Mouse (Mus musculus) kidney, adult 18-20 months (tissue): ENCODE data around the gene Hnrnpk.
"Not testable (repeated sequence)": the region's sequence is repeated elsewhere in the genome, so short reads cannot be mapped to it uniquely, and the experiment has no call there.

ENCODE experiments used
- DNase-seq: peaks from one replicate; pipeline ENCODE4 v3.0.0; 2021

The Hnrnpk gene

DNA sequence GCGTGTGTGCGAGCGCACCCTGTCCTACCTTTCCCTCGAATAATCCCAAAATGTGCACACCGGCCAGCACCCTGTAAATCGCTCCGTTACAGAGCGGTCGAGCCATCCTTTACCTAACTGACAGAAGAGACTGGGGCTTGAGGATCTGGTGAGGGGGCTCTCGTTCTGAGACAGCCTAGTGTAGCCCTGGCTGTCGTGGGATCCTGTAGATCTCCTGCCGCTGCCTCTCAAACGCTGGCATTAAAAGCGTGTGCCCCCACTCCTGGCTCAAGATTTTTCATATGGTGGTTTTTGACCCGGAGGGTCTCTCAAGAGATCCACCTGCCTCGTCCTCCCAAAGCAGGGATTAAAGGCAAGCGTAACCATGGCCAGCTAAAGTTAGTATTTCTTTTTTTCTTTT lies at the start of gene Hnrnpk:
Hnrnpk (minus strand) TSS at position 101 of the 400 bp plus-strand sequence.
- DNase-seq = not testable (repeated sequence)

DNA sequence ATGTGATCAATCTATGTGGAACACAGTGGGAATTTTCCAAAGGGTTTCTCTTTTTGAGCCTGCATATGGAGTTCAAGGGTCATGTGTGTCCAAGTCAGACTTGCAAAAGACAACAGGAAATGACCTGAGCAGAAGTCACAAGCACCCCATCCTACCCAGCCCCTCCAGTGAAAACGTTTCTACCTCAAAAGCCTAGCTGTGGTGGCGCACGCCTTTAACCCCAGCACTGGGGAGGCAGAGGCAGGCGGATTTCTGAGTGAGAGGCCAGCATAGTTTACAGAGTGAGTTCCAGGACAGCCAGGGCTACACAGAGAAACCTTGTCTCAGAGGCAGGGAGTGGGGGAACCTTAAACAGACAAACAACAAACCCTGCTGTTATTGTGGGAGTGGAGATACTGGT lies 49.1 kb upstream of the Hnrnpk start:
- DNase-seq = no peak

DNA sequence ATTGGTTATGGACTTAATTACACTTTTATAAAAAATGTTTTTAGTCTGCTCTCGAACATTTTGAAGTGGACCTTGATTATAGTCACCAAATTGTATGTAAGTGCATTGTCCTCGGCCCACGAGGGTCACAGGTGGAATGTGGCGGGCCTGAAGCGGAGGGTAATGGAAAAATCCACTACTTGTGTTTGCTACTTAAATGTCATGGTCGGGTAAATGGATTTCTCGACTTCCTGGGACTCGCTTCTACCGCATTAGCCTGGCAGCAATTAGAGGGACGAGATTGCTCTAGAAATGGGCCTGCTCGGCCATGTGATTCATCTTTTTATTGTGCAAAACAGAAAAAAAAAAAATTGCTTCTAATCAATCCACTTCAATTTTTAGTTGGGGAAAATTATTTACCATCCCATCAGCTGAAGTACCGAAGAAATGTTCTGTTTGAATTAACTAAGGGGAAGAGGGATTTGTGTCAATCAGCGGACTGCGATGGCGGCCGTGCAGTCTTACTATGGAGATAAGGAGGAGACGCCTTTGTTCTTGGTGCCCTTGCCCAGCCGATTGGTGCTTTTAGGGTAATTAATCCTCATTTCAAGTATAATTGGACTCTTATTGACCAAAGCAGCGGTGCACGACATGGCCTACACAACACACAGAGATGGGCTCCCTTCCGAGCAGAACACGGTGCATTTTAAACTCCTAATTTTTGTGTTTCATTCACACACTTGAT lies 47.5 kb upstream of the Hnrnpk start:
- DNase-seq = no peak

DNA sequence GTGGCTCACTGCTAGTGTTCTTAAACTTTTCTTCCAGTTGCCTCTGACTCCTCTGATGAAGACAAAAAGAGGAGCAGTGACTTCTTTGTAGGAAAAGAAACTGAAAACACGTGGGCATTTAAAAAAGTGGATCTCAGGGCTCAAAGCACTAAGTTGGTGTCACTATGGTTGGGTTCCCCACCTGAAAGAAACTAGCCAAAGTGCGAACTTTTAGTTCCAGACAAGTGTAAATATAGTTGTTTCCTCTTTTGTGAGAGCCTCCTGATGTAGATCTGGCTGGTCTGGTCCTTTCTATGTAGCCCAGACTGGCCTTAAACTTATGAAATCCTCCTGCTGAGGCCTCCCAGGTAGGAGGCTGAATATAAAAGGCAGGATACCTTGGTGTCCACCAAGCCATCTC lies 43.4 kb upstream of the Hnrnpk start:
- no peak for DNase-seq

DNA sequence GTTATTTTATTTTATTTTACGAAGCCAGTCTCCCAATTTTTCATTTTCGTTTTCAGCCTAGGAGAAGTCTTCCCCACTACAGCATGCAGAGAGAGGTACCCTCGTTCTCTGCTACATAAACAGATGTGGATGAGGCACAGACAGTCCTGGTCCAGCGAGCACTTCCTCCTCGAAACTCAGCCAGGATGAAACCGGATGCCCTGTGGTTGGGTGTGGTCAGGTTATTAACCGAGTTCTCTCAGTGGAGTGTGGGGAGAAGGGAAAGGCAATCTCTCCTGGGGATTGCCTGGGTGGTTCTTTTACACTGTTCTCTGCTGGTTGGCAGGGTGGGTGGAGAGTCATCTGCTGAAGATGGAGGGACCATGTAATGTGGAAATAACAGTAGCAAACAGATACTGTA lies 40.6 kb upstream of the Hnrnpk start:
- no peak for DNase-seq

DNA sequence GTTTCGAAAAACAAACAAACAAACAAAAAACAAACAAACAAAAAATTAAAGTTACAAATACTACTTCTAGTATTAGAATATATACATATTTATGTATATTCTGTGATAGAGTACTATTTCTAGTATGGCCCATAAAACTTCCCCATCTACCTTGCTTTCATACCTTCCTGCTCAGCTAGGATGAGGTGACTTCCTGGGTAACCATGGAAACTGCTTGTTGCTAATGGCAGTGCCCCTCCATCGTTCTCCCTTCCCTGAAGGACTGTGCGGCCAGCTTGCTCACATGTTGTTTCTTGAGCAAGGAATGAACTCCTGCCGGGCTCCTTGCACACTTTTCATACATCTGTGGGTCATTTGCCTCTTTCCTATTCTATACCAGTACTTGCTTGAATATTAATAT lies 40.2 kb upstream of the Hnrnpk start:
- DNase-seq = no peak

DNA sequence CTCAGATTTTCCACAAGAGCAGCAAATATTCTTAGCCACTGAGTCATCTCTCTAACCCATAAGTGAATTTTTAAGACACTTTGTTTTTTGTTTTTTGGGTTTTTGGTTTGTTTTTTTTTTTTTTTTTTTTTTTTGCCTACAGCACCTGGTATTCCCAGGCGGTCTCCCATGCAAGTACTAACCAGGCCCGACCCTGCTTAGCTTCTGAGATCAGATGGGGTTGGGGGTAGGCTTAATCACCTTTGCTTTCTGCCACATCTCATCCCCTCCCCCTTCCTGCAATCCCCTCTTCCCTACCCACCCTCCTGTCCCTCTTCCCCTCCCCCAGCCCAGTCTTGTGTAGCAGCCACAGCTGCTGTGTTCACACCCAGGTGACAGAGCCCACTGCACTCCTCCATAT lies 36.6 kb upstream of the Hnrnpk start:
- DNase-seq = no peak

DNA sequence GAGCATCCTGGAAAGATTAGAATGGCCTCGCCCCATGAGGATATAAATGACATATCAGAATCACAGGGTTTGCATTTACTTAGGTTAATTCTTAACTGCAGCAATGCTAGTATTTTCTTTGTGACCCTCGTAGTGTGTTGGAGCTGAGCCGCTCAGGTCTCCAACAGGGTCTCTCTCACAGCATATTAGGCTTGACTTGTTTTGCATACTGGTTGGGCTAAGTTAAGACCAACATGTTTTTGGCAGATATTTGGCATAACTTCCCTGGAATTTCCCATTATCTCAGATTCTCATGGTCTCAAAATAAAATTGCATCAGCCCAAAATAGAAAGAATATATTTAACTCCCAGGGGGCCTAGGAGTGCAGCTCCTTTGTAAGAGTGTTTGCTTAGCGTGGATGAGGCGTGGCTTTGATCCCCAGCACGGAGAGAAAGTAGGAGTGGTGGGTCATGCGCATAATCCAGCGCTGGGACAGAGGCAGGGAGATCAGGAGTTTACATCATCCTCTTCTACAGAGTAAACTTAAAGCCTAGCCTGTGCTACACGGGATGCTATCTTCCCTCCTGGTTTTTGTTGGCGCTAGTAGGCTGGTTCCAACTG lies 20.0 kb upstream of the Hnrnpk start:
- DNase-seq = no peak

DNA sequence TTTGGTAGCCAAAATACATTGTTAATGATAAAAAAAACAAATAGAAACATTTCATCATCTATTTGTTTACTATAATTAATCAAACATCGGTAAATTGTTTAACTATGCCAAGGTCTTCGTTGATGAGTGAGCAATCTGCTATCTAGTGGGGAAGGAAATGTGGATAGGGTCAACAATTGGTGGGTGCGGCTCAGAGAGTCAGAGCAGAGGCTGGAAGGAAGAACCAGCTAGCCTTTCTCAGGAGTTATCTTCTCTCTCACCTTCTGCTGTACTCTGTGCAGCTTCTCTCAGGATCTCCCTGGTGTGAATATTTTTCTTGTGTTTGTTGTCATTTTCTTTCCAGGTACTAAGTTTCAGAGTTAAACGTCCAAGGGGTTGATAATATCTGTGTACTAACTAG lies 19.1 kb upstream of the Hnrnpk start:
- no peak for DNase-seq

DNA sequence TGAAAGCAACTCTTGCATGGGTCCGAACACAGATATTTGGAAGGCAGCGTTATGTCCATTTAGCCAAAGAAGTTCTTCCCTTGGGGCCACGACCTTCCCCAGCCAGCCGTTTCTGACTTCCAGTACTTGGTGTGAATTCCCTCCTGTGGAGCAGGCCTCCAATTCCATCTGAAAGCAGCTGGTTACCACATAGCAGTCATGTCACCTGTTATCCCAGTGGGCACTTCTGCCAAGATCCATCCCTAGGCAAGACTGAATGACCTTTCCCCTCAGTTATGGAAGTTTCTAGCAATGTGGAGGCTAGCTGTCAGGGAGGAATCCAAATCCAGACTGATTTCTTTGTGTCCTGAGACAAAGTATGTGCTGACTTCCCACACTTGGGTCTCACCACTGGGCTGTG lies 17.9 kb upstream of the Hnrnpk start:
- no peak for DNase-seq

DNA sequence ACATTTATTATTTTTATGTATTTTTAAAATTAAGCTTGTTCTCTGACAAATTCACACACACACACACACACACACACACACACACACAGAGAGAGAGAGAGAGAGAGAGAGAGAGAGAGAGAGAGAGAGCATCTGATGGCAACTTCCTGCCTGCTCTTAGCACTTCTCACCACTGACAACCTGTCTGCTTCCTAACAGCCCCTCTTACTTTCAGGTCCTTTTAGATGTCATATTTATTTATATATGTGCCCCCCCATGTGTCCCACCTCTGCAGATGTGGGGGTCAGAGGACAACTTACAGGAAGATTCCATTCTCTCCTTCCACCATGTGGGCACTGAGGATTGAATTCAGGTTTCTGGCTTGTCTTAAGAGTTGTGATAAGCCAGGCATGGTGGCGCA lies 16.1 kb upstream of the Hnrnpk start:
- no peak for DNase-seq

DNA sequence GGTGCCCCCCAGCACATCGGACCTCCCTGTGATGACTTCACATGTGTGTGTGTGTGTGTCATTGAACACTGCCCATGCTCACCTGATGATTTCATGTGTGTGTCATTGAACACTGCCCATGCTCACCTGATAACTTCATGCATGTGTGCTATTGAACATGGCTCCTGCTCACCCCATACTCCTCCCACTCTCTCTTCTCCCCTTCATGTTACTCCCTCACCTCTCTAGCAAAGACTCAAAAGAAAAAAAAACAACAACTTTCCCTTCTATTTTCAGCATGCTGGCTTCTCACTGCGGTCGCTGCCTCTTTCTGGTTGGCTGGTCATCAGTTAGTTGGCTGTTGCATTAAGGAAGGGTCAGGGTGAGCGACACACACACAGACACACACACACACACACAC lies 15.5 kb upstream of the Hnrnpk start:
- no peak for DNase-seq

DNA sequence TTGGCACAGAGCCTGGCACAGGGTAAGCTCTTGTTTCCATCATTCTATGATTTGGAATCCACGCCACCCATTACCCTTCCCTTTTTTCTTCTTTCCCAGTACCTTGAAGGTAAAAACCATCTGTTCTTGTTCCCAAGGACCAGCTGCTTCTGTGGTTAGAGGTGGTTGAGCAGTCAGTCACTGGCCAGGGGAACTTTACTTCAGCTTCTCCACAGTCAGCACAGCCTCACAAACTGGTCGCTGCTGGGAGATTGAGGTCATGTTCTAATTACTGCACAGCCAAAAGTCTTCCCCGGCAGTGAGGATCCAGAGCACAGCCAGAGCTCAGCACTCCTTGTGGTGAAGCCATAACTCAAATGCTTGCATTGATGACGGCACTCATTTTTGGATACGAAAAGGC lies 12.7 kb upstream of the Hnrnpk start:
- no peak for DNase-seq

DNA sequence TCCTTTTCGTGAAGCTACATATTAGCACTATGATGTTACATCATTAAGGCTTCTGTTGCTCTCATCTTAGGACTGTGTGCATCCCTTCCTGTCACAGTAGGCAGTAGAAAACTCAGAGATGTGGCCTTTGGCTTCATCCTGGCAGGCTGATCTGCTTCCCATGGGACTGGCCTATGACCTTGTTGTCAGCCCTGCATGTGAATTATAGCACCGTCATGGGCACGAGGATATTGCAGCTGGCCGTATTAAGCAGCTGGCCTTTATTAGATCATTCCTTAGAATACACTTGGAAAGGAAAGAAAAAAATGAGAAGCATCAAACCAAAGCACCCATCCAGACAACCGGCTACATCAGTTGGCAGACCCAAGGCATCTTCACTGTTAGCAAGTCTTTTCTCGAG lies 12.2 kb upstream of the Hnrnpk start:
- DNase-seq = peak; percentile 21

DNA sequence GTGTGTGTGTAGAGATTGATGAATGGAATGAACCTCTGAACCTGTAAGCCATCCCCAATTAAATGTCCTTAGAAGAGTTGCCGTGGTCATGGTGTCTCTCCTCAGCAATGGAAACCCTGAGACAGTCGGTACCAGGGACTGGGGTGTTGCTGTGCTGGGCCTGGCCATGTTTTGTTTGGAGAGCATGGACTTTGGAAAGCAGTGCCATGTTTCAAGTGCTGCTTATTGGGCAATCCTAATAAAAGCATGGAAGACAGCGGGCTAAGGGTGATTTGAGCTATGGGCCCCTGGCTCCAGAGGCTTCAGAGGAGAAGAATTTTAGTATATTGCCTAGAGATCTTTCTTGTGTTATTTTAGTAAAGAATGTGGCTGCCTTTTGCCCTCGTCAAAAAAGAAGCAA lies 7.9 kb upstream of the Hnrnpk start:
- no peak for DNase-seq

DNA sequence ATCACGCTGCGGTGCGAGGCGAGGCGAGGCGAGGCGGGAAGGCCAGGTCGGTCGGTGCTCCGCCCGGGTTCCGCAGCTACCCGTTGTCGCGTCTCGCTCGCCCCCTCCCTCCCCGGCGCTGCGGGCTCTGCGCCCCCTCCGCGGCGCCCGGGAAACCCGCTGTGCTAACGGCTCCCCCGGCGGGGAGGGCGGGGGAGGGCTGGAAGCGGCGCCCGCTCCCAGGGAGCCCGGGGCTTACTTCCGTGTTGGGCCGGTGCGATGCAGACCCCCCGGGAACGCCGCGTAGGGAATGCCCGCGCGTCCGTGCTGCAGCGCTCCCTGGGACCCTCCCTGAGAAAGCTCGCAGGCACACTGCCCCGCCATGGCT lies 416 bp downstream of the Hnrnpk start:
- no peak for DNase-seq

DNA sequence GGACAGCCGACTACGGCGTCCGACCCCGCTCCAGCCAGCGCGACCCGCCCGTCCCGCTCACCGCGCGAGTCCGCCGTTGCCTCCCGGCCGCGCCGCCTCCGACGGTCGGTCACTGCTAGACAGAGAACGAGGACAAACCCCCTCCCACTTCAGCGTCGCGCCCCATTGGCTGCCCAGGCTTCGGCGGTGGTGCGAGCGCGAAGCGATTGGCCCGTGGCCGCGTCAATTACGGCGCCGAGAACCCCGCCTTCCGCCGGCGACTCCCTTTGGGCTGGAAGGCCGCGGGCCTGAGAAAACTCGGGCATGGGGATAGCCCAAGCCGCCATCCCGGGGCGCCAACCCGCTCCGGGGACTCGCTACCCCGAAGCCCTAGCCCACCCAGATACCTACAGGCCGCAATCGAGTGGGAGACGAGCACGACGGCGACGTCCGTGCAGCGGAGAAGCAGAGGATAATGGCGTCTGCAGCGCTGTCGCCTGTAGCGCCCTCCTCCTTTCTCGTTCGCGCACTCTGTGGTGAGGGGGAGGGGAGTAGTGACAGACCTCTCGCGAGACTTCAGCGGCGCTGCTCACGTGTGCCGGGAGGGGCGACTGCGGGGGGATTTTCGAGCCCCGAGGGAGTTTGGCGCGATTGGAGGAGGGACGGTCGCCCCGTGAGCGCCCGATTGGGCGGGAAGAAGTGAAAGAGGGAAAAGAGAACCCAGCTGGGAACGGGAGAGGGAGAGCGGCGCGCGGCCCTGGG lies 970 bp downstream of the Hnrnpk start, which contains the start of gene Rmi1:
Rmi1 (plus strand) TSS at position 246 of the 741 bp plus-strand sequence.
- DNase-seq = peak; percentile 99

DNA sequence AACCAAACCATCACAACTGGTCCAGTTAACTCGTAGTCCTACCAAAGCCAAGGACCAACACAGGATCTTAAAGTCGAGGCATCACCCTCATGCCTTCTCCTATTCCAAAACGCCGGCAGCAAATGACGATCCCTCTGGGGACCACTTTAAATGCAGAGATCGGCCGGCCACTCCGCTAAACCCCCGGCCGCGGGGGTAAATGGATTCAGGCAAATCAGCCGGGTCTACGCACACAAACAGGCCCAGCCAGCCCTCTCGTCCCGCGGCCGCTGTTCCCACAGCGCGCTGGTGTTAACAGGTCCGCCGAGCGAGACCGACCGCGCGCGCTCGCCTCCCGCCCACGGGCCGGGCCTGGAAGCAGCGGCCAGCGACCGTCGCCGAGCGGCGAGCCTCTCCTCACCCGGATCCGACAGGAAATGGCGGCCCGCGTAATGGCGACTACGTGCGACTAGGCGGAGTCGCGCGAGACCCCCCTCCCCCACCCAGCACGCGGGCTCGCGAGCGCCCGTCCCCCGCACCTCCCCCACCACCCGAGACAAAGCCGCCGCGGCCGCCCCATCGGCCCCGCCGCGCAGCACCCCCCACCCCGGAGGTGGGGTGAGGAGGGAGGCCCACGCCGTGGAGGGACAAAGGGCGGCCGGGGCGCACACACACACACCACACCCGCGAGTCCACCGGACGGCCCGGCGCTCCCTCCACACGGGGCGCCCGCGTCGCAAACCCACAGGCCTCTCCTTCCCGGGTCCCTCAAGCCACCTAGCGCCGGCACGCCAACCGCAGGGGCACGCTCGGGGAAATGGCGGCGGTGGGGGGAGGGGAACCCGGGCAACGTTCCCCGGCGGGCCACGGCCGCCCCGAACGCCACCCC lies 1.8 kb downstream of the Hnrnpk start:
- peak; percentile 79 for DNase-seq

DNA sequence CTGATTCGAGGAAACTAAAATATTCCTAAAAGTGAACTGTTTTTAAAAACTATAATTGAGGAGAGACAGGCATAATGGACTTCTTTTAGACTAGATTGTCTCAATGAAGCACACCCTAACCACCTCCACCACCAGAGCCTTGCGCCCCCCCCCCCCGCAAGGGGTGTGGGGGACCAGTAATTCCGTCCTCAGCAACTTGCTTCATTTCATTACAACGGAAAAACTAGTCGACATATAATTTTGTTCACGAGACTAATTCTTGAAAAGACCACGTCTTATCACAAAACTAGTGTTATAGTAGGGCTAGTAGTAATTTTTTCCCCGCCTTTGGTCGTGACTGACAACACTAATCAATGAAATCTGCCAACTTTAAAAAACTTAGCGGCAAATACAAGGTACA lies 2.6 kb downstream of the Hnrnpk start:
- no peak for DNase-seq

DNA sequence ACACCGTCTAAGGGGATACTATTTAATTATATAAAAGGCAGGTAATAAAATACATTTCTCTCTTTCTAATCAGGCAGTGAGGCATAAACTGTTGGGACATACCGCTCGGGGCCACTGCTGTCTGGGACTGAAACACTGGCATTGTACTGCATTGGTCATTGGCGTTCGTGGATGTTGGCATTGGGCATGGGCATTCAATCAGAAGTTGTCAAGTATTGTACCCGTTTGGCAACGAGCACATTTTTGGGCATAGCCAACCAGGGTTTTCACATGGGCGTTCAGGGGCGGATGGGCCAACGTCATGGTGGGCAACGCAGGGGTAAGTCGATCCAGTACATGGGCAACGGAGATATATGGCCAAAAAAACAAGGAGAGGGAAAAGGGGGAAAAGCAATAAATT lies 5.5 kb downstream of the Hnrnpk start:
- no peak for DNase-seq

DNA sequence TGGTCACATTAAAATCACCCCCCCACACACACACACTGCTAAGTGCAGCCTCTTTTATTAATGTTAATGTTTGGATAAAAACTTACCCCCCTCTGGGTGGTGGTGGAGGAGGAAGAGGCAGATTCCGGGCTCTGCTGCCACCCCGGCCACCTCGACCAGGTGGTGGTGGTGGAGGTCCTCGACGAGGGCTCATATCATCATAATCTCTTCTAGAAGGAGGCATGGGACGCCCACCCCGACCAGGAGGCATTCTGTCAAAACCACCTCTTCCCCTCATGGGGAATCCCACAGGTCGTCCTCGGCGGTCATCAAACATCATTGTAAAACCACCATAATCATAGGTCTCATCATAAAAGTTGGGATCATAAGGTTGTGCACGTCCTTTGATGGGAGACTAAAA lies 8.8 kb downstream of the Hnrnpk start:
- DNase-seq = not testable (repeated sequence)

DNA sequence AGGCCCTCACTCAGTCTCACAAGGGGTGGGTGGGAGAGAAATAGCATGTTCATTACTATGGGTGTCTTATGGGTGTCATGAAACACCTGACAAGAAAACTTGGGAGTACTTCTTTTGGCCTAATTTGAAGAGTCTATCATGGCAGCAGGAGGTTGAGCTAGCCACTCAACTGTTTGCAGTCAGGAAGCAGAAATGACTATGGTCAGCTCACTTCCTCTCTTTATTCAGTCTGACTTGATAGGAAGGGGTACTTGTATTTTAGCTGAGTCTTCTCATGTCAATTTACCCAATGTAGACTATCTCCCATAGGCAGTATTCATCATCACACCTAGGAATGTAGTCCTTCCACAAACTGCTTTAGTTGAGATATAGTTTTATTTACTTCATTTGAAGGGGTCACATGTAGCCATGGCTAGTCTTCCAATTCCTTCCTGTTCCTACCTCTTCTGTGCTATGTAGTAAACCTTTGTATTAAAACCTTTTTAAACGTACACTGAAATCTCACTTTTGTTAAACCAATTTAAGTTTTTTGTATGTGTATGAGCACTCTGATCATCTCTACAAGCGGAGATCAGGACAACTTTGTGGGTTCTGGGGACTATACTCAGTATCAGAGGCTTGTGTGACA lies 13.7 kb downstream of the Hnrnpk start:
- no peak for DNase-seq

DNA sequence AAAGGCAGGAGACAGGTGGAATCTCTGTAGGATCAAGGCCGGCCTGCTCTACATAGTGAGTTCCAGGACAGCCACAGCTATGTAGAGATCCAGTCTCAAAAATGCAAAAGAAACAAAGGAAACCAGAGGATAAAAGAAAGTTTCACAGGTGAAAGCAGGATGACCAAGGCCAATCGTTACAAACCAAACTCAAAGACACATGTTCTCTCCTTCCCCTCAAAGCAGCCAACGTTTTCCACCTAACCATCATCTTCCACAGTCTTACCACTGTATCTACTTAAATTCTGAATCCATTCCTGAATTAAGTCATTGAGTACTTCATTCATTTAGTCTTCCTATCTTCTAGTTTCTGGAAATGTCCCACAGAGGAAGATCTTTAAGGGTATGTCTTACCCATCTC lies 14.8 kb downstream of the Hnrnpk start:
- no peak for DNase-seq
